Mouse (Mus musculus) c-Kit-positive CD71-positive TER-119-negative erythroid progenitor cells, embryonic 14.5 days (primary cell): ENCODE data around the gene Fcer1g.

Experiments used
- DNase-seq: peaks from one replicate; pipeline ENCODE4 v3.0.0-alpha.2; 2013; ENCODE audit warnings: low read depth

The Fcer1g gene

DNA sequence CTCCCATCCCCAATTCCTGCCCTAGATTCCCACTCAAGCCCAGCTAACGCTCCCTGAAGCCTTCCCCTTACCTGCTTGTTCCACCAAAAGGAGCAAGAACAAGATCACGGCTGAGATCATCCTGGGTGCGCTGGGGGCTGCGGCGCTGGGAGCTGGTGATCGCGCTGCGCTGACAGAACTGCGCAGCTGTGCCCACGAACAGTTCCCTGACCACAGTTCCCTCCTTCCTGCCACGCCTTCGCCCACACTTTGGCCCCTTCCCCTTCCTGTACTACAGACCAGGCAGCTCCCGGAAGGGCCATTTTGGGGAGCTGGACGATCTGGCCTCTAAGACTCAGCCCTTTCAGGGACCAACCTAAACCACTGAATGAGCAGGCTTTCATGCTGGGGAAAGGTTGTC is at the start of gene Fcer1g:
TSS of gene Fcer1g (minus strand) at position 240 of the 400 bp plus-strand sequence.
- no peak for DNase-seq

GRCm38 (mm10) chr1:171283188-171284160 is 49.3 kb upstream of the Fcer1g start:
- no peak for DNase-seq

- no peak for DNase-seq
These were observed 48.1 kb upstream of the Fcer1g start for GRCm38 (mm10) chr1:171282086-171282805.

DNA sequence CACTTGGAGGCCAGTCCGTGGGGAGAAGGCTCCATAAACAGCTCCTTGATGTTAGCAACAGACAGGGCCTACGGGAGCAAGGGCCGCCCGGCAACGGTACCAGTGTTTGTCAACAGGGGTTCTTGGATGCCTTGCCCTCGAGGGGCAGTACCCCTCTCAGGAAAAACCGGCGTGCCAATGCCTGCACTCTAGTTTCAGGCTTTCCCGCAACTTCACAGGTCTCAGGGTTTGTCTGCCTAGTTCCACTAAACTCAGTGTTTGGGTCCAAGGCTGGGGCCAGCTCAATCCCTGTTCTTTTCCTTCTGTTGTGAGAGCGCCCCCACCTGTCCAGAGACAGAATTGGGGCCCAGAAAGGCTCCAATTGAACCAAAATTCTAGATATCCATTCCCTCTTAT is 47.4 kb upstream of the Fcer1g start:
- DNase-seq: peak; percentile 90

GRCm38 (mm10) chr1:171280916-171281527 is 46.9 kb upstream of the Fcer1g start, which contains the start of gene Ppox:
Ppox (minus strand) TSS chr1:171281186.
- DNase-seq: peak; percentile 99

- no peak for DNase-seq
These were observed 46.2 kb upstream of the Fcer1g start for GRCm38 (mm10) chr1:171280250-171280915.

- no peak for DNase-seq
These were observed 45.6 kb upstream of the Fcer1g start for GRCm38 (mm10) chr1:171279721-171280120.

DNA sequence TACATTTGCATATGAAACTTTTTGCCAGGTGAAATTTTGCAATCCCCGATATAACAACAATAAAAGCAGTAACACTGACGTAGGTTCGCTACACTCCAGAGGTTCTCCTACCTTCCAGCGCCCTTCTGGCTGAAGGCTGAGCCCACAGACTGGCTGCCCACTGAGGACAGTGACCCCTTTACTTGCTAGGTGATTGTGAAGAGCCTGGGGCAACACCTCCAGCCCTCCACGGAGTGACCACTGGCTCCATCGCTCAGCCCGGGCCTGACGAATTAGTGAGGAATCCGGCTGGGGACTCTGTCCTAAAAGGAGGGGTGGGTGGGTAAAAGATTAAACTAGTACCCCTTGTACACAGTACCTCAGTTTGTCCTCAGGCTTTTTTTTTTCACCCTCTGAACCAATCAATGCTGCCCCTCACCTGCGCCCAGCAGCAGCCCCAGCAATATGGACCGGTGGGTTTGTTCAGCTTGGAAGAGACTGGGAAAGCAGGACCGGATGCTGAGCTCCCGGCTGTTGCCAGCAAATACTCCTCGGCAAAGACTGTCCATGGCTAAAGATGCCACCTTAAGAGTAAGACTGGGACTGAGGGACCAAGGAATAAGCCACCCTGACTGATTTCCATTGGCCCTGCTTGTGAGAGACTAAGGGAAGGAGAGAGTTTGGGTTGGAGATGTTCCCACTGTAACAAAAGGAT is 45.0 kb upstream of the Fcer1g start:
- DNase-seq: no peak

DNA sequence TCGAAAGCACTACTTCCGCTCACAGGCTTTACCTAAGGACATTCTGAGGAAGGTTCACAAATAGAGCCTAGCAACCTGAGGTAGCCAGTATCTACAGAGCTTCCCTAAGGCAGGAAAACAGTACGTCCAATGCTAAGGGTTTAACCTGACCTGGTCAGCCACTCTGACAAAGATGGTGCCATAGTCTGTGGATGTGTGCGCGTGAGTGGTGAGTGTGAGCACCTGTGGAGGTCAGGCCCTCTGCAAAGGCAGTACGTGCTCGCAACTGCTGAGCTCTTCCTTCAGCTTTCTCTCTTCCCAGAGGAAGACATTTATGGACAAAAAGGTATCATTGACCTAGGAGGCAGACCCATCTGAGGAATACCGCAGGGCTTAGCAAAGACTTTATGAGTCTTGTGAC is 44.3 kb upstream of the Fcer1g start:
- DNase-seq: no peak

GRCm38 (mm10) chr1:171277736-171278135 is 43.6 kb upstream of the Fcer1g start:
- no peak for DNase-seq

DNA sequence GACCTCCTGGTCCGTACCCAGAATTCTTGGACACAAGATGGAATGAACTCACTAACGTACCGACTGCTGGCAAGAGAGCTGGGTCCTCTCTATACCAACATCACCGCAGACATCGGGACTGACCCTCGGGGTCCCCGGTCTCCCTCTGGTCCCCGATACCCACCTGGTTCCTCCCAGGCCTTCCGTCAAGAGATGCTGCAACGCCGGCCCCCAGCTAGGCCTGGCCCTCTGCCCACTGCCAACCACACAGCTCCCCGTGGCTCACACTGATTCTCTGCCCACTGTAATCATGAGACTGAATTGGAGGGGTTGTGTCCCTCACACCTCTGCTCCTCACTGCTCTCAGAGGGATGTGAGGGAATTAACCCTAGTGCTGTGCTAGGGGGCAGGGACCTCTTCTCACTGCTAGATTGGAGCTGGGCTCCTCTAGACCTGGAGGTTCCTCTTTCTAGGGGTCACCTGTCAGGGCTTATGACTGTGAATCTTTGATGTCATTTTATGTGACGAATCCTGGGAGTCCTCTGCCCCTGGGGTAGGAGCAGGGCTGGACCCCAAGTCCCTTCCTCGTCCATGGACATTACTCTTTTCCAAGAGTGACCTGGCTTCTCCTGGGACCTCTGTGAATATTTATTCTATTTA is 42.1 kb upstream of the Fcer1g start:
- DNase-seq: no peak

DNA sequence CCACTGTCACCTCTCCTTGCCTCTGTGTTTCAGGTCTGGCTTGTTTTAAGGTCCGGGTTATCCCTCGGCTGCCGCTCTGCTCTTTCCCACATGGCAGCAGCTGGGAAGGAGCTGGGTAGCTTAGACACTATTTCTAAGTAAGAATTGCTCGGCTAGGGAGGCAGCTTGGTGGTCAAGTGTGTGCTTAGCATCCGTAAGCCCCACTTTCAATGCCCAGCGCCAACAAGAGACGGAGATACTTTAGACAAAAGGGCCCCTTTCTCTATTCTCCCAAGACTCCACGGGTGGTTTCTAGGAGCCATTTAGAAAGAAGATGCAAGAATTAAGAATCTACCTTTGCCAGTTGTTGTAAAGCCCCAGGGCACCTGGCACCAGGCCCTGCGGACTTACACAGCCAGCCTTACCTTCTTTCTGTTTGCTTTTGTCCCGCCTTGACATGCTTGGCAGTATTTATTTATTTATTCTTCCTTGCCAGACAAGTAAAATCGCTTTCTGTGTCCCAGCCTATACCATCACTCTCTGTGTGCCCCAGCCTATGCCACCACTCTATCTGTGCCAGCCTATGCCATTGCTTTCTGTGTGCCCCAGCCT is 41.1 kb upstream of the Fcer1g start:
- DNase-seq: no peak

GRCm38 (mm10) chr1:171274171-171274570 is 40.0 kb upstream of the Fcer1g start:
- no peak for DNase-seq

- DNase-seq: no peak
These were observed 37.9 kb upstream of the Fcer1g start for GRCm38 (mm10) chr1:171272086-171272485.

DNA sequence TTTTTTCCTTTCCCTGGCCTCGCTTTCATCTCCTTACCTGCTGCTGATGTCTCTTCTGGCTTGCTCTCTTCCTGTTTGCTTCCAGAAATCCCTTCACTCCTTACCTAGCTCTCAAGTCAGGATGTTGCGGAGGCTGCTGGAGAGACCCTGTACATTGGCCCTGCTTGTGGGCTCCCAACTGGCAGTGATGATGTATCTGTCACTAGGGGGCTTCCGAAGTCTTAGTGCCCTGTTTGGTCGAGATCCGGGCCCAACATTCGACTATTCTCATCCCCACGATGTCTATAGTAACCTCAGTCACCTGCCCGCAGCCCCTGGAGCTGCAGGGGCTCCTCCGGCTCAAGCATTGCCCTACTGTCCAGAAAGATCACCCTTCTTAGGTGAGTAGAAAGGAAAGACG is 37.5 kb upstream of the Fcer1g start:
- no peak for DNase-seq

- peak; percentile 76 for DNase-seq
These were observed 37.0 kb upstream of the Fcer1g start for GRCm38 (mm10) chr1:171271196-171271595.

DNA sequence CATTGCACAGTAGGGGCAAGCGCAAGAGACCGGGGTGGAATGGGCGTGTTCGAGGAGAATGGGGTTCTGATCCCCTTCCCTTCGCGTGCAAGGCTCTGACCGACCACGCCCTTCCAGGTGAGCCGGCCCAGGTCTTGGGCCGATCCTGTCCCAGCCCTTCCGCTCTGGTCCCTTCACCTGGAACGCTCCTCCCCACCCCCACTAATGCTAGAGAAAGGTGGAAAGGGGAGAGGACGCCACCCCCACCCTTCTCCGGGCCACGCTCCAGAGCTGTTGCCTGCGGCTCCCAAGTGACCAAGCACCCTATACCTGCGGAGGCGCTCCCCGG is 36.4 kb upstream of the Fcer1g start:
- no peak for DNase-seq

DNA sequence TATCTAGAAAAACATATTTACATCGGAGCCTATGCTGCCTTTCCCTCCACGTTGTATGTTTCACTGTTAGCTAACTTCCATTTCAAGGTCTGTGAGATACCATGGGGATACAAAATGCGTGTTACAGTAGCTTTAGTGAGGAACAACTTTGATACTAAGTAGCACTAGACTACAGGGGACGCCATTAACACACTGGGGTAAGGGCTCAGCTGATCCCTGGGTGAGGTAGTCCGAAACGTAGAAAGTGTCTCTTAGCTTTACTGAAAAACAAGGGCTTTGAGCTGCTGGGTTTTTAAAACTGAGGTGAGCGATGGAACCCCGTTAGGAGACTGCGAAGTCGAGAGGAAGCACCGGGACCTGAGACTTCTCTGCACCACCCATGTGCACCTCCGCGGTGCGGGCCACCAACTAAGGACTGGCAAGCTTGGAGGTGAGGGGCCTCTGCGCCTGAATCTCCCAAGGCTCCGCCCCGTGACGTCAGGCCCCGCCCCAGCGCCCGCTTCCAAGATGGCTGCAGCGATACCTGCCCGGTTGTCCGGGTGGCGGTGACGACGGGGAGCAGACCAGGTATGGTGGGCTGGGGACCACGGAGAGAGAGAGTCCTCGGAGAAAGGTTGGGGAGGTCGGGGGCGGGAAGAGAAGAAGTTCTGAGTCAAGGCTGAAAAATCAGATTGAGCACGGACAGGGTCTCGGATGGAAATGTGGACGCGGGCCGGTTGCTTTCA is 35.8 kb upstream of the Fcer1g start, which contains the start of gene B4galt3:
TSS of gene B4galt3 (plus strand) at position 481 of the 725 bp plus-strand sequence.
- peak; percentile 86 for DNase-seq

GRCm38 (mm10) chr1:171268341-171268740 is 34.2 kb upstream of the Fcer1g start:
- no peak for DNase-seq
